ENCODE assay signal across 9 mouse cellular contexts in the genomic region with DNA sequence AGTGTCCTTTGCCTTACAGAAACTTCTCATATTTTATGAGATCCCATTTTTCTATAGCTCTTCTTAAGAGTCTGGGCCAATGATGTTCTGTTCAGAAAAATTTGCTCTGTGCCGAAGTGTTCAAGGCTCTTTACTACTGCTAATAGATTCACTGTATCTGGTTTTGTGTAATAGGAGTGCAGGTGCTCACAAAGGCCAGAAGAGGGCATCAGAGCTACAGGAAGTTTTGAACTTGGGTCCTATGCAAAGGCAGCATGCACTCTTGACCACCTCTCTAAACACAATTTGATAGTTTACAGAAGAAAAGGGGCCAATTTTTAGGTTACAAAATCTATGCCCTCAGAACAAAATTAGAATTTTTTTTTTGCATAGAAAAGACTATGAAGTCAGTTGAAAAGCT.
DNase-seq lines count a peak whose midpoint lies in the region; ATAC-seq and TF ChIP-seq lines count a peak whose summit lies in the region.
"Had no signal": no experiment of that assay in that cellular context is flagged by ENCODE, and none has a peak within 500 bp of the region (broad histone marks: within the 10 kb centered on the region; RNA-seq: fewer than 3 reads in every experiment).

No protein-coding gene starts in this region.

- peak; percentile 12 for DNase-seq in adrenal gland, postnatal 14 days
- DNase-seq in adrenal gland, adult 8-10 months: no peak
- no peak for DNase-seq in left cerebral cortex, adult 2 months (ENCODE audit: extremely low spot score in 1 of 2, low spot score in 2 of 2)
- DNase-seq in left cerebral cortex, postnatal 4 days: no peak
- peak; percentile 18 for DNase-seq in c-Kit-positive CD71-negative TER-119-negative erythroid progenitor cells, embryonic 14.5 days (ENCODE audit: low read depth)
- DNase-seq in urinary bladder, postnatal 36 days (ENCODE audit: low spot score in 2 of 2): no peak
- no peak for DNase-seq in heart, adult 8-10 months (ENCODE audit: low spot score)
- DNase-seq: gastrocnemius, postnatal 10 days had no signal

- intact Hi-C loops in left cerebral cortex, adult 2 months (cut with DNase I): loop anchor here (2.0 to 5.0 kb wide), 2 partner anchors 153 to 159 kb away; no protein-coding TSS in a partner anchor
- intact Hi-C loops in left cerebral cortex, postnatal 4 days (cut with DNase I): loop anchor here (5.0 kb wide), 1 partner anchor 156 kb away; no protein-coding TSS in a partner anchor

- peak; percentile 69 for TF ChIP-seq CTCF in left cerebral cortex, adult 2 months (IDR thresholded peaks at IDR 0.05)

- H3K27ac ChIP-seq in left cerebral cortex, adult 2 months: no peak overlapping the region

- no peak overlapping the region for H3K4me3 ChIP-seq in left cerebral cortex, adult 2 months

- peak; percentile 91 for ATAC-seq in megakaryocyte progenitor cell, adult 5-6 weeks (replicated peaks; ENCODE audit: poor library complexity)

Comparison
In these comparisons a context has a peak if more than half of its experiments do, and no peak if none do; other contexts are left out.
1. DNase-seq: peak in adrenal gland, postnatal 14 days (single experiment) and c-Kit-positive CD71-negative TER-119-negative erythroid progenitor cells, embryonic 14.5 days (single experiment); none in adrenal gland, adult 8-10 months (single experiment), left cerebral cortex, adult 2 months (0 of 2), left cerebral cortex, postnatal 4 days (single experiment), urinary bladder, postnatal 36 days (0 of 2) and heart, adult 8-10 months (single experiment).